Mouse (Mus musculus) adrenal gland, postnatal 10 days (tissue): ENCODE data around the gene Tyw3. TPM values are rescaled to one million over a fixed set of nuclear protein-coding genes. Genes with fewer than 3 reads are reported as not detected.
A peak's percentile ranks its signal among the peaks of the same experiment; 100 is the strongest.
"Not testable (repeated sequence)": the region's sequence is repeated elsewhere in the genome, so short reads cannot be mapped to it uniquely, and the experiment has no call there.

Experiments
- DNase-seq: peaks from one replicate; pipeline ENCODE4 v3.0.0; 2021; ENCODE audit warnings: mixed read lengths
- long read RNA-seq, 2 experiments: library from polyadenylated mRNA; stranded (forward); transcript quantifications; one replicate each; pipeline ENCODE4 v2.0.0; 2021
- total RNA-seq, 2 experiments: library from RNA; stranded (reverse); gene quantifications; 2 replicates each; pipeline ENCODE4 v1.2.3; 2021

Gene Tyw3
- 1 to 10 TPM; 5.3 to 5.7 TPM for total RNA-seq
- long read RNA-seq, experiment 1, full-length matches to known transcripts: 1 of 1 reads
- long read RNA-seq, experiment 1, partial matches to known transcripts: 0 of 1 reads
- long read RNA-seq, experiment 1, other reads (novel, unspliced or antisense): 0 of 1 reads
- long read RNA-seq, experiment 2, full-length matches to known transcripts: 1 of 4 reads
- long read RNA-seq, experiment 2, partial matches to known transcripts: 0 of 4 reads
- long read RNA-seq, experiment 2, other reads (novel, unspliced or antisense): 3 of 4 reads

- peak; percentile 99 for DNase-seq
These were observed at the start of gene Tyw3 for GRCm38 (mm10) chr3:154596934-154597554. Gene Tyw3 (minus strand): TSS chr3:154597104.

- DNase-seq: no peak
These were observed 36.2 kb upstream of the Tyw3 start for GRCm38 (mm10) chr3:154633091-154633490.

GRCm38 (mm10) chr3:154631281-154631680 is 34.4 kb upstream of the Tyw3 start:
- DNase-seq: not testable (repeated sequence)

- DNase-seq: no peak
These were observed 31.4 kb upstream of the Tyw3 start for GRCm38 (mm10) chr3:154628284-154628683.

- no peak for DNase-seq
These were observed 19.2 kb upstream of the Tyw3 start for GRCm38 (mm10) chr3:154616106-154616505.

GRCm38 (mm10) chr3:154615304-154615703 is 18.4 kb upstream of the Tyw3 start:
- no peak for DNase-seq

- no peak for DNase-seq
These were observed 17.9 kb upstream of the Tyw3 start for GRCm38 (mm10) chr3:154614771-154615170.

- DNase-seq: no peak
These were observed 15.0 kb upstream of the Tyw3 start for GRCm38 (mm10) chr3:154611888-154612287.

- no peak for DNase-seq
These were observed 11.0 kb upstream of the Tyw3 start for GRCm38 (mm10) chr3:154607896-154608295.

GRCm38 (mm10) chr3:154604871-154605270 is 8.0 kb upstream of the Tyw3 start:
- DNase-seq: no peak

GRCm38 (mm10) chr3:154602141-154602540 is 5.2 kb upstream of the Tyw3 start:
- DNase-seq: no peak

- peak; percentile 18 for DNase-seq
These were observed 657 bp upstream of the Tyw3 start for GRCm38 (mm10) chr3:154597561-154597960.

GRCm38 (mm10) chr3:154596488-154596933 is 393 bp downstream of the Tyw3 start, which contains the start of gene Cryz:
Gene Cryz (plus strand): TSS chr3:154596711.
- DNase-seq: peak; percentile 96

- DNase-seq: no peak
These were observed 2.7 kb downstream of the Tyw3 start for GRCm38 (mm10) chr3:154594156-154594555.

- no peak for DNase-seq
These were observed 3.3 kb downstream of the Tyw3 start for GRCm38 (mm10) chr3:154593596-154593995.

- DNase-seq: no peak
These were observed 5.3 kb downstream of the Tyw3 start for GRCm38 (mm10) chr3:154591621-154592020.

- no peak for DNase-seq
These were observed 5.9 kb downstream of the Tyw3 start for GRCm38 (mm10) chr3:154590971-154591370.

- no peak for DNase-seq
These were observed 12.6 kb downstream of the Tyw3 start for GRCm38 (mm10) chr3:154584351-154584750.

GRCm38 (mm10) chr3:154577895-154578294 is 19.0 kb downstream of the Tyw3 start:
- DNase-seq: no peak

GRCm38 (mm10) chr3:154573666-154574065 is 23.2 kb downstream of the Tyw3 start:
- DNase-seq: no peak

GRCm38 (mm10) chr3:154572341-154572972 is 24.4 kb downstream of the Tyw3 start:
- peak; percentile 82 for DNase-seq

- DNase-seq: peak; percentile 6
These were observed 26.1 kb downstream of the Tyw3 start for GRCm38 (mm10) chr3:154570786-154571185.

- no peak for DNase-seq
These were observed 26.8 kb downstream of the Tyw3 start for GRCm38 (mm10) chr3:154570029-154570575.
